Mouse (Mus musculus): ENCODE results near the gene Zfp617.
"Not testable (repeated sequence)": the region's sequence is repeated elsewhere in the genome, so short reads cannot be mapped to it uniquely, and the experiment has no call there.

Gene Zfp617

GRCm38 (mm10) chr8:71908309-71909261 lies at the start of gene Zfp617, which contains the start of gene Zfp882:
Gene Zfp617 (plus strand): TSS chr8:71908635.
Gene Zfp882 (plus strand): TSS chr8:71908608.
- DNase-seq = peak; percentile 91

- DNase-seq = not testable (repeated sequence)
Observed at GRCm38 (mm10) chr8:71861551-71861950, 46.9 kb upstream of the Zfp617 start.

GRCm38 (mm10) chr8:71862038-71862437 lies 46.4 kb upstream of the Zfp617 start:
- DNase-seq = not testable (repeated sequence)

- DNase-seq = peak; percentile 71
Observed at GRCm38 (mm10) chr8:71881618-71882274, 26.7 kb upstream of the Zfp617 start, which contains the start of gene Zfp709. Gene Zfp709 (plus strand): TSS chr8:71882019.

- DNase-seq = not testable (repeated sequence)
Observed at GRCm38 (mm10) chr8:71900666-71901065, 7.8 kb upstream of the Zfp617 start.

- not testable (repeated sequence) for DNase-seq
Observed at GRCm38 (mm10) chr8:71903084-71903483, 5.4 kb upstream of the Zfp617 start.

GRCm38 (mm10) chr8:71906809-71907208 lies 1.6 kb upstream of the Zfp617 start:
- no peak for DNase-seq

- DNase-seq = no peak
Observed at GRCm38 (mm10) chr8:71907798-71908257, 607 bp upstream of the Zfp617 start.

- DNase-seq = no peak
Observed at GRCm38 (mm10) chr8:71912286-71912685, 3.9 kb downstream of the Zfp617 start.

GRCm38 (mm10) chr8:71922567-71923401 lies 14.3 kb downstream of the Zfp617 start:
- DNase-seq = peak; percentile 97

GRCm38 (mm10) chr8:71925791-71926190 lies 17.4 kb downstream of the Zfp617 start:
- DNase-seq = no peak

- DNase-seq = no peak
Observed at GRCm38 (mm10) chr8:71926551-71926950, 18.1 kb downstream of the Zfp617 start.

- no peak for DNase-seq
Observed at GRCm38 (mm10) chr8:71927779-71928178, 19.3 kb downstream of the Zfp617 start.

- DNase-seq = not testable (repeated sequence)
Observed at GRCm38 (mm10) chr8:71938037-71938436, 29.6 kb downstream of the Zfp617 start.

GRCm38 (mm10) chr8:71940293-71941208 lies 32.1 kb downstream of the Zfp617 start:
- no peak for DNase-seq

- no peak for DNase-seq
Observed at GRCm38 (mm10) chr8:71941776-71942175, 33.3 kb downstream of the Zfp617 start.

- DNase-seq = no peak
Observed at GRCm38 (mm10) chr8:71948624-71949023, 40.2 kb downstream of the Zfp617 start.

- peak; percentile 98 for DNase-seq
Observed at GRCm38 (mm10) chr8:71950482-71951221, 42.2 kb downstream of the Zfp617 start, which contains the start of gene Zfp961. Gene Zfp961 (plus strand): TSS chr8:71951038.

GRCm38 (mm10) chr8:71951436-71952161 lies 43.2 kb downstream of the Zfp617 start:
- no peak for DNase-seq

GRCm38 (mm10) chr8:71952489-71952888 lies 44.1 kb downstream of the Zfp617 start:
- DNase-seq = no peak
